Mouse (Mus musculus): ENCODE data around the gene Diras2.

The Diras2 gene

DNA sequence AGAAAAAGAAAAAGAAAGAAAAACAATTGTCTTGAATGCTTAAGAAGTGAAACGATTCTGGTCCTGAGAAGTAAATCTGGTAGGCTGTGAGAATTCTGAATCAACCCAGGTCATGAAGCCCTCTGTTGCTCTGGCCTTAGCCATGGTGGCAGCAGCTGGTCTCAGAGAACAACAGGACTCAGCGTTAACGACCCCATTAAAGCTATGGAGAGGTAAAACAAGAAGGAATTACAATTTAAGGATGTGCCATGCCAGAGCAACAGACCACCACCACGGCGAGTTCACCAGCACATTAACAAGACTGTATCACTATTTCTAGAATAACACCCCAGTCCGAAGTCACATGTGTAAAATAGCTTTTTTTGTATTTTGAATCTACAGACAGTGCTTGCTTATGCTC is 65.9 kb downstream of the Diras2 start:
- no peak for DNase-seq (ENCODE audit: low spot score)

DNA sequence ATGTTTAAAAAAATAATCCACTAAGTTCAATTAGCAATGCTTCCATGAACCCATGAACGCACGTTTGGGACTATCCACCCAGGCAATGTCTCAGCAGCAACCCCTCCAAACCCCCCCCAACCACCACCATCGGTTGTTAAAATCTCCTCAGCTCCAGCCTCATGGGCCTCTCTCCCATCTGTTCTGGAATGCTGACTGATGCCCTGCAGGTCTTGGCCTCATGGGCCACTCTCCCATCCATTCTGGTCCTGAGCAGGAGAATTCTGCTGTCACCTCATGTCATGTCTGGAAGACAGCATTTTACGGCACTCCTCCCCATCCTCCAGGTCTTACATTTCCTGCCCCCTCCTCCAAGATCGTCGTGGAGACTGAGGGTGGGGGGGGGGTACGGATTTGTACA is 71.1 kb downstream of the Diras2 start:
- no peak for DNase-seq (ENCODE audit: low spot score)

DNA sequence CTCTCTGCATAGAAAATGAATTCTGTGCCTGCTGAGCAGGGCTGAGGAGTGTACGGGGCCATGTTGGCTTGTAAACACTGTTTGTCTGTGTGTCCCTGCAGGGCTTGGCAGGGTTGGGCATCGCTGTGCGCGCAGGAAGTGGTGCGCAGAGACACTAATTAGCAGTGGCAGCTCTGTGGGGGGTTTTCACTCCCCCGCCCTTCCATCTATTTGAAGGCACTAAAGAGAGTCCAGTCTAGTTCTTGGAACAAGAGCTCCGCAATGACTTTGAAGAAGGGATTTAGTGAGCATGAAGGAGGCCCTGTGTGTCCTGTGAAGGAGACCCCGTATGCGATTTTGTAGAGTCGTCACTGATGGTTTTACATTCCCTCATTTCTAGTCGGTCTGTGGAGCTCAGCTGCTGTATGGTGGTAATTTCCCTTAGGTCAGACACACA is 73.2 kb downstream of the Diras2 start:
- peak; percentile 60 for DNase-seq (ENCODE audit: low spot score)

DNA sequence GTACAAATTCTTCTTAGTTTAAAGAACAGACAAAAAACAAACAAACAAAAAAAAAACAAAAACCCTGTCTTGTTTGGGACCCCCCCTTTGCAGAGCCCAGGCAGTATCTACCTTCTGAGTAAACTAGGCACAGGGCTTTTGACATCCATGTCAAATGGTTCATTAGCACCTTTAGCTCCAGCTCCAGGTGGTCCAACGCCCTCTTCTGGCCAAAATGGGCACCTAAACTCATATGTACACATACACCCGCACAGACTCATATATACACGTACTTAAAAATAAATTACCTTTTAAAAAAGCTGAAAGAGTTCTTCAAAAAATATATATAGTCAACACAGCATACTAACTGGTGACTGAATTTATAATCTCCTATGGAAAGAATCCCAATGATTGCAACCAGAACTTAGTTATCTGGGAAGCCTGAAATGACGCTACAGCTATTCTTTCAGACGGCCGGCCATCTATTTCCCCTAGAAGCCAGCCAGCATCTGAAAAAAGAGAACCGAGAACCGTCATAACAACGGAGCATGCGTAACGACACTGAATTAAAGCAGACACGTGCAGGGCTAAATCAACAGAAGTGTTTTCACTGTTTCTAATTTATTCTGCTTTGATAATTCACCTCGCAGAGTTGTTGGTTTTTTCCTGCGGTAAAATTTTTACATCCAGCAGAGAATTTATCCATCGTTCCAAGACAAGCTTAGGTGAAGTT is 73.7 kb downstream of the Diras2 start:
- no peak for DNase-seq (ENCODE audit: low spot score)

DNA sequence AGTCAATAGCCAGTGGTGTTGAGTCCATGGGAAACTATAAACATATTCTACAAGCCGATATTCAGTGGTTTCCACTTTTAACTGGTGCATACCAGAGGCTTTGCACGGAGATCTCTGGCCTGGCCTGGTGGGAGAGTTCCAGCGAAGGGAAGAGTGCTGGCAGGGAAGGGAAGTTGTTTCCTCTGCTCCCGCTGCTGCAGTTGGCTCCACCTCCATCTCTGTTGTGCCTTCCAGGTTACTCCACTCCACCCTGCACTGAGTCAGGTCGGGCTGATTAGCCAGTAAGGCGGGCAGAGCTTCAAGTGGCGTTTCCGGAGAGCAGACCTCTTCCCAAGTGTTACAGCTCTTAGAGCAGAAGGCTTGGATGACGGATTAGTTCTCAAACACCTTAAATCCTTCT is 75.8 kb downstream of the Diras2 start:
- no peak for DNase-seq (ENCODE audit: low spot score)

DNA sequence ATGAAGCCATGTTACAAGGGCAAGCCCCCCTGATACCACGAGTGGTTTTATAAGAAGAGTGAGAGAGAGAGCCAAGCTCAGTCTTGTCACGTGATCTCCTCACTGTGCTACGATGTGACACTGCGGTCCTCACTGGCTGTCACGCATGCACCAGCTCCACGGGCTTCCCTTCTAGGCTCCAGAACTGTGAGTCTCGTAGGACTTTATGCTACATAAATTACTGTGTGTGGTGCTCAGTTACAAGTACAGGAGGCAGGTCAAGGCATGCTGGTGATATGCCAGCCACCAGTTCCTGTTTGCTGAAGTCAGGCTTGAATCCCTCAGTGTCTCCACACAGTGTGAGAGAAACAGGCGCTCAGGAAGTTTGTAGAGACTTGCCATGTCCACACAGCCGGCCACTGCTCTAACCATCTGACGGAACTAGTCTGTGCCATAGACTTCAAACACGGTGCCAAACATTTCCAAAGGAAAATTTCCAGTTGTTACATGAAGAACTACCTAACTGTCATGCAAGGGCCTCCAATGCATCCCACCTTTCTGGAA is 76.3 kb downstream of the Diras2 start:
- no peak for DNase-seq (ENCODE audit: low spot score)

All from layer of hippocampus, adult 11-12 months (tissue).